Mouse (Mus musculus): ENCODE results near the gene 1110059E24Rik. TPM values are rescaled to one million over a fixed set of nuclear protein-coding genes. Genes with fewer than 3 reads are reported as not detected.

The 1110059E24Rik gene
- total and polyA plus RNA-seq, 3 experiments = 4.6 to 11.0 (median 10.5) TPM

DNA sequence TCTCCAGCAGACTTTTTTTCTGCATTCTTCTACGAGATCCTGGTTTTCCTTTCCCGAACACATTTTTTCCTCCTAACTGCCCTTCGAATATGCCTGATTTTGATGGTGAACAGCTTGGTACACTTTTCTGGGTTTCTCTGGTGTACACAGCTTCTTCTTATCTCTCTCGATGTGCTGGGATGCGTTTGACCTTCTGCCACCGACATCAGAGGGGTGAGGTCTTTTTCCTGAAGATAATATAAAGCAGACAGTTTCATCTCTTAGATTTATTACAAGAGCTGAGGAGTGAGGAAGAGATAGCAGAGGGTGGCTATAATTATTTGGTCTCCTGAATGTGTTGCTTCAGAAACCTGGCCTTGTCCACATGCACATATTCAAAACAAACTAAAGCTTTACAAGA, 71.4 kb downstream of the 1110059E24Rik start:
- TF ChIP-seq EP300 (IDR thresholded peaks at IDR 0.05; ENCODE audit: insufficient read depth, low read depth, low read length) (no peak), CTCF (IDR thresholded peaks at IDR 0.05) (no peak), POLR2A (IDR thresholded peaks at IDR 0.05; ENCODE audit: insufficient read depth, low read depth, low read length) (no peak)
- Histone ChIP-seq H3K4me3 (no peak overlapping the region), H3K27ac (no peak overlapping the region), H3K27me3 (ENCODE audit: control insufficient read depth, insufficient read depth, low read length) (no peaks in the 10 kb centered on the region), H3K36me3 (ENCODE audit: control insufficient read depth, insufficient read depth, low read length) (no peaks in the 10 kb centered on the region), H3K79me2 (replicated peaks; ENCODE audit: control insufficient read depth, insufficient read depth, low read length) (no peaks in the 10 kb centered on the region; the same call in 1 of the 2 replicates), H3K9ac (ENCODE audit: low read depth, low read length) (no peak overlapping the region), H3K4me1 (ENCODE audit: control insufficient read depth, insufficient read depth, low read length) (no peaks in the 10 kb centered on the region)
- no peak for DNase-seq
- 33% methylated on average over 6 of the region's 6 CpGs for WGBS
- intact Hi-C loops (cut with DNase I) = no loop called here

DNA sequence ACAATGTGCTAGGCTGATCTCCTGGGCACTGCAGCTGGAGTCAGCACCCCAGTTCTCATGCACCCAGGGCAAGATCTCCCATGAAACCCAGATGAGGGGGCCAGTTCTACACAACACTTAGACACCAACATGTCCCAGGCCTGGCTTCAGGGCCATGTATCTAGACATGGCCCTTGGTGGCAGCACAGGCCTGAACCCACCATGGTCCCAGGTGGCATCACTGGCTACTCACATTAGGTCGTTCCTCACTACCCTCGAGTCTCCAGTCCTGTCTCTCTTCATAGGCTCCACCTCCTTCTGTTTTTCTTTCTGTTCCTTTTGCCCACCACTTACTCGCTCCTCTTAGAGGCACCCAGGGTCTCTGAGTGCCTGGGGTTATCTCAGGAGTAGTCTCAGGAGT, 72.9 kb downstream of the 1110059E24Rik start:
- H3K79me2 ChIP-seq (replicated peaks; ENCODE audit: control insufficient read depth, insufficient read depth, low read length) = no peaks in the 10 kb centered on the region
- DNase-seq = no peak
- WGBS = 88% methylated on average over 3 of the region's 3 CpGs
- intact Hi-C loops (cut with DNase I) = loop anchor here (10.0 kb wide), 1 partner anchor 365 kb away; no protein-coding TSS in a partner anchor
- no peaks in the 10 kb centered on the region for H3K27me3 ChIP-seq (ENCODE audit: control insufficient read depth, insufficient read depth, low read length)
- H3K4me1 ChIP-seq (ENCODE audit: control insufficient read depth, insufficient read depth, low read length) = no peaks in the 10 kb centered on the region
- TF ChIP-seq EP300 (IDR thresholded peaks at IDR 0.05; ENCODE audit: insufficient read depth, low read depth, low read length) = no peak
- no peak overlapping the region for H3K27ac ChIP-seq
- no peak overlapping the region for H3K9ac ChIP-seq (ENCODE audit: low read depth, low read length)
- H3K4me3 ChIP-seq = no peak overlapping the region
- H3K36me3 ChIP-seq (ENCODE audit: control insufficient read depth, insufficient read depth, low read length) = no peaks in the 10 kb centered on the region

DNA sequence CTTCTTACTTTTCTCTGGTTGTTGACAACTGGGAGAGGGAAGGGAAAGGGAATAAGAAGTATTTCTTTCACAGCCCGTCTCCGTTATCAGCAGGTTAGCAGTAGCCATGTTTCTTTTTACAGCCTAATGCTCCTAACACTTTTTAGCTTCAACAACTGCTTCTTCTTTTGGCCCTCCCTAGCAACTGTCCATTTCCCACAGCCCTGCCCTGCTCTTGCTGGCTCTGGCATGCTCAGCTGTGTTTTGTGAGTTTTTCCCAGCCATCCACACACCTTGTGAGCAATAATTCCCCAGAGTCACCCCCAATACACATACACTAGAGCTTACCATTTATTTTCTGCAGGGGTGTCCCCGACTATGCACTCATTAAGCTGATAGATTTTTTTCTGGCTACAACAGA, 75.3 kb downstream of the 1110059E24Rik start:
- TF ChIP-seq CTCF (IDR thresholded peaks at IDR 0.05) (no peak), EP300 (IDR thresholded peaks at IDR 0.05; ENCODE audit: insufficient read depth, low read depth, low read length) (no peak), POLR2A (IDR thresholded peaks at IDR 0.05; ENCODE audit: insufficient read depth, low read depth, low read length) (no peak)
- Histone ChIP-seq H3K36me3 (ENCODE audit: control insufficient read depth, insufficient read depth, low read length) (no peaks in the 10 kb centered on the region), H3K4me1 (ENCODE audit: control insufficient read depth, insufficient read depth, low read length) (no peaks in the 10 kb centered on the region), H3K27ac (no peak overlapping the region), H3K9ac (ENCODE audit: low read depth, low read length) (no peak overlapping the region), H3K27me3 (ENCODE audit: control insufficient read depth, insufficient read depth, low read length) (no peaks in the 10 kb centered on the region), H3K79me2 (replicated peaks; ENCODE audit: control insufficient read depth, insufficient read depth, low read length) (no peaks in the 10 kb centered on the region), H3K4me3 (no peak overlapping the region)
- 45% methylated on average over 3 of the region's 3 CpGs for WGBS
- DNase-seq = no peak
- intact Hi-C loops (cut with DNase I) = loop anchor here (10.0 kb wide), 1 partner anchor 367 kb away; no protein-coding TSS in a partner anchor

DNA sequence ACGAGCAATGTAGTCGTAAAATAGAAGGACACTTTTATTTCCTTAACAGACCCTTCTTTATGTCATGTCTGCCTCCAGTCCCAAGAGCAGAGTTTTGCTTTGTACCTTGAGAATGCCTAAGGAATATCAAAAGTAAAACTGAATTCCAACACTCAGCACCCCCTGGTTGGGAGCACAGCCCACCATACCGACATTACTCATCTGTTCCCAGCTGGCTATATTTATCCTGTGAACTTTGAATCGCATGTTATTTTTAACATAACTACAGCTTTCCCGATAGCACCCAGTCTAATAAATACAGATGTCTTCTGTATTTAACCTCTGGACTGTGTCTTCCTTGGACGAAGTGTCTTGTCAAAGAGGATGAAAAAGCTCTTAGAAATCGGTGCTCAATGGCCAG, 80.8 kb downstream of the 1110059E24Rik start:
- no peak for DNase-seq
- no peaks in the 10 kb centered on the region for H3K79me2 ChIP-seq (replicated peaks; ENCODE audit: control insufficient read depth, insufficient read depth, low read length)
- WGBS = 28% methylated on average over 7 of the region's 7 CpGs
- H3K4me1 ChIP-seq (ENCODE audit: control insufficient read depth, insufficient read depth, low read length) = no peaks in the 10 kb centered on the region
- peak overlapping the region; percentile 26 for H3K27ac ChIP-seq
- no peaks in the 10 kb centered on the region for H3K27me3 ChIP-seq (ENCODE audit: control insufficient read depth, insufficient read depth, low read length)
- H3K9ac ChIP-seq (ENCODE audit: low read depth, low read length) = no peak overlapping the region
- intact Hi-C loops (cut with DNase I) = loop anchor here (1.0 to 10.0 kb wide), 4 partner anchors 80 to 730 kb away; partner anchors contain the start of genes 1110059E24Rik and Abhd17b
- no peak for TF ChIP-seq CTCF (IDR thresholded peaks at IDR 0.05)
- TF ChIP-seq EP300 (IDR thresholded peaks at IDR 0.05; ENCODE audit: insufficient read depth, low read depth, low read length) = no peak
- TF ChIP-seq POLR2A (IDR thresholded peaks at IDR 0.05; ENCODE audit: insufficient read depth, low read depth, low read length) = no peak
- H3K36me3 ChIP-seq (ENCODE audit: control insufficient read depth, insufficient read depth, low read length) = no peaks in the 10 kb centered on the region
- H3K4me3 ChIP-seq = peak overlapping the region; percentile 6; the same call in 1 of the 2 replicates

DNA sequence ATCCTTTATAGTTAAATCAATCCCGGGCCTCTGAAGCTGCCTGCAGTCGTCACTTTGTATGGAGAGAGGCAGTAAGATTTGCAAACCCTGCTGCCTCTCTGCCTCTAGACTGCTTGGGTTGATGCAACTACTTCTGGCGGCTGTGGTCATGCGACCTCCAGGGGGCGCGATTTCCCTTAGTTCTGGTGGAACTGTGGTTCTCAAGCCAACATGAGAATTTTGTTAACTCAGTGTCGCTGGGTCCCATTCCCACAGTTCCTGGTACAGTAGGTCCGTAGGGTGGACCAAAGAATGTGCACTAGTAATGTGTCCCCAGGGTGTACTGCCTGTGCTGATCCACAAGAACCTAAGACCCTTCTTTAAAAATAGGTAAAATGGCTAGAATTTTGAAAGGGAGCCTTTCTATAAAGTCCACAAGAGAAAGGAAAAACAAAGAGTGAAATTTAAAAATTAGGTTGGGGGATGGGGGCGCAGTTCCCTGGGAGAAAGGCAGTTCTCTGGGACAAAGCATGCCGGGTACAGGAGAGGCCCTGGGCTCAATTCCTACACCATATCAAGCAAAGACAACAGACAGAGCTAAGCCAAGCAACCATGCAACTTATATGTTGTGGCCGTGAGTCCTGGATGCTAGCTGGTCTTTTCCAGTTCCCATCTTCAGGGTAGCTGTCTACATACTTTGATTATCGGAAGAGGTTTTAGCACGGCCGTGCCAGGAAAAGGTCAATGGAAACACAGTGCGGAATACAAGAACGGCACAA, 81.4 kb downstream of the 1110059E24Rik start:
- Histone ChIP-seq H3K36me3 (ENCODE audit: control insufficient read depth, insufficient read depth, low read length) (no peaks in the 10 kb centered on the region), H3K79me2 (replicated peaks; ENCODE audit: control insufficient read depth, insufficient read depth, low read length) (no peaks in the 10 kb centered on the region), H3K9ac (ENCODE audit: low read depth, low read length) (no peak overlapping the region), H3K27ac (peak overlapping the region; percentile 26), H3K27me3 (ENCODE audit: control insufficient read depth, insufficient read depth, low read length) (no peaks in the 10 kb centered on the region), H3K4me3 (peak overlapping the region; percentile 2), H3K4me1 (ENCODE audit: control insufficient read depth, insufficient read depth, low read length) (no peaks in the 10 kb centered on the region)
- WGBS = 31% methylated on average over 16 of the region's 16 CpGs
- intact Hi-C loops (cut with DNase I) = loop anchor here (1.0 to 10.0 kb wide), 4 partner anchors 81 to 731 kb away; partner anchors contain the start of genes 1110059E24Rik and Abhd17b
- peak; percentile 59; the same call in 1 of the 2 replicates for TF ChIP-seq EP300 (IDR thresholded peaks at IDR 0.05; ENCODE audit: insufficient read depth, low read depth, low read length)
- TF ChIP-seq POLR2A (IDR thresholded peaks at IDR 0.05; ENCODE audit: insufficient read depth, low read depth, low read length) = no peak
- peak; percentile 91 for TF ChIP-seq CTCF (IDR thresholded peaks at IDR 0.05)
- peak; percentile 86 to 89 for DNase-seq

DNA sequence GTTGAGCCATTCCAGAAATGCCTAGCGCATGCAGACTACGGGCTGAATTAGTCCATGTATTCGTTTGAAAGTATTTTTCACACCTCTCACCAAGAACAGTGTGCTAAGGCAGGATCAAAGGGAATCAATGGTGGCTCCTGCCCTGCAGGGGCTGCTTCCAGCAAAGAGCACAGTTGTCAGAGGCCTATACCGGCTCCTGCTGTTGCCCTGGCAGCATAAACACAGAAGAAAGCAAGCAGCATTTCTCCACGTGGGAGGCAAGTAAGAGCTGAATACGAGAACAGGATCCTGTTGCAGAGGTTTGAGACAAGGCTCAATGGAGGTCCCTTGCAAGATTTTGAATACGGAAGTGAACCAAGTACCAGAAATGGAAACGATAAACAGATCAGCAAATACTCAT, 82.0 kb downstream of the 1110059E24Rik start:
- DNase-seq = peak in 1 of 2 experiments; percentile 14
- 55% methylated on average over 8 of the region's 8 CpGs for WGBS
- TF ChIP-seq EP300 (IDR thresholded peaks at IDR 0.05; ENCODE audit: insufficient read depth, low read depth, low read length) (no peak), CTCF (IDR thresholded peaks at IDR 0.05) (no peak), POLR2A (IDR thresholded peaks at IDR 0.05; ENCODE audit: insufficient read depth, low read depth, low read length) (no peak)
- H3K4me1 ChIP-seq (ENCODE audit: control insufficient read depth, insufficient read depth, low read length) = no peaks in the 10 kb centered on the region
- intact Hi-C loops (cut with DNase I) = loop anchor here (1.0 to 10.0 kb wide), 4 partner anchors 82 to 732 kb away; partner anchors contain the start of genes 1110059E24Rik and Abhd17b
- H3K27me3 ChIP-seq (ENCODE audit: control insufficient read depth, insufficient read depth, low read length) = no peaks in the 10 kb centered on the region
- no peaks in the 10 kb centered on the region for H3K79me2 ChIP-seq (replicated peaks; ENCODE audit: control insufficient read depth, insufficient read depth, low read length)
- no peak overlapping the region for H3K27ac ChIP-seq
- no peak overlapping the region for H3K9ac ChIP-seq (ENCODE audit: low read depth, low read length)
- no peaks in the 10 kb centered on the region for H3K36me3 ChIP-seq (ENCODE audit: control insufficient read depth, insufficient read depth, low read length)
- no peak overlapping the region for H3K4me3 ChIP-seq
